In genomic region chr8:85080214-85080531, GRCm38 (mm10) we compare ENCODE assay signal across 9 mouse cellular contexts. TPM values are rescaled to one million over a fixed set of nuclear protein-coding genes. Genes with fewer than 3 reads are reported as not detected.
DNase-seq lines count a peak whose midpoint lies in the region; ATAC-seq and TF ChIP-seq lines count a peak whose summit lies in the region.
"Had no signal": no experiment of that assay in that cellular context is flagged by ENCODE, and none has a peak within 500 bp of the region (broad histone marks: within the 10 kb centered on the region; RNA-seq: fewer than 3 reads in every experiment).

No protein-coding gene starts in this region.

- TF ChIP-seq RAD21 in CH12.LX (IDR thresholded peaks at IDR 0.05; ENCODE audit: low read depth, low read length): no peak

- TF ChIP-seq EP300 in heart, adult 2 months (IDR thresholded peaks at IDR 0.05; ENCODE audit: insufficient read depth, low read depth, low read length): no peak
- TF ChIP-seq EP300 in CH12.LX (IDR thresholded peaks at IDR 0.05; ENCODE audit: low read length): no peak

- peak overlapping the region; percentile 99 for H3K4me3 ChIP-seq in heart, adult 2 months
- H3K4me3 ChIP-seq in CH12.LX (replicated peaks in 1 of 3; ENCODE audit: low read depth in 2 of 3, low read length in 2 of 3, poor library complexity in 1 of 3): peak overlapping the region; percentile 86 to 96 (median 94)
- peak overlapping the region; percentile 61 for H3K4me3 ChIP-seq in forebrain, embryonic 11.5 days (ENCODE audit: low read depth, low read length)
- peak overlapping the region; percentile 76 for H3K4me3 ChIP-seq in limb, embryonic 15.5 days

- TF ChIP-seq CTCF in heart, adult 2 months (IDR thresholded peaks at IDR 0.05): no peak
- no peak for TF ChIP-seq CTCF in CH12.LX (conservative IDR thresholded peaks at IDR 0.05 in 1 of 2, IDR thresholded peaks at IDR 0.05 in 1 of 2; ENCODE audit: low read depth in 2 of 2, low read length in 2 of 2)

- H3K27ac ChIP-seq in heart, adult 2 months: peak overlapping the region; percentile 81
- H3K27ac ChIP-seq in CH12.LX (ENCODE audit: insufficient read depth, low read depth): no peak overlapping the region
- H3K27ac ChIP-seq in forebrain, embryonic 11.5 days (ENCODE audit: low read depth, low read length): no peak overlapping the region
- H3K27ac ChIP-seq in limb, embryonic 15.5 days: peak overlapping the region; percentile 90

- H3K9ac ChIP-seq in heart, adult 2 months (ENCODE audit: low read depth, low read length): peak overlapping the region; percentile 94
- peak overlapping the region; percentile 85 for H3K9ac ChIP-seq in CH12.LX (ENCODE audit: insufficient read depth, low read depth)
- peak overlapping the region; percentile 86 for H3K9ac ChIP-seq in forebrain, embryonic 11.5 days (ENCODE audit: low read length)
- H3K9ac ChIP-seq in limb, embryonic 15.5 days: peak overlapping the region; percentile 83

- WGBS in heart, adult 2 months: under 1% methylated on average over 25 of the region's 25 CpGs
- WGBS in forebrain, embryonic 11.5 days: 2% methylated on average over 25 of the region's 25 CpGs
- 1% methylated on average over 25 of the region's 25 CpGs for WGBS in limb, embryonic 15.5 days

- no peaks in the 10 kb centered on the region for H3K9me3 ChIP-seq in CH12.LX (replicated peaks; ENCODE audit: low read length)
- no peaks in the 10 kb centered on the region for H3K9me3 ChIP-seq in forebrain, embryonic 11.5 days (ENCODE audit: control insufficient read depth, low read length)
- H3K9me3 ChIP-seq in limb, embryonic 15.5 days: no peaks in the 10 kb centered on the region

- in situ Hi-C loops in CH12.LX (cut with MboI; ENCODE audit: low pct_ligation_motif_present, low pct_unique_long_range_greater_than_20kb, low sequenced_read_pairs): no loop called here

- intact Hi-C loops in heart, adult 2 months (cut with DNase I): loop anchor here (5.0 kb wide), 3 partner anchors 37 to 423 kb away; partner anchors contain the start of genes Orc6 and Vps35

- peaks cover 11% of the 10 kb centered on the region for H3K4me1 ChIP-seq in heart, adult 2 months (ENCODE audit: control insufficient read depth, insufficient read depth, low read length)
- H3K4me1 ChIP-seq in CH12.LX (ENCODE audit: control insufficient read depth in 1 of 2, insufficient read depth in 2 of 2): peaks cover 7 to 41% of the 10 kb centered on the region in 2 experiments; a peak in 3 of 4 replicates
- H3K4me1 ChIP-seq in forebrain, embryonic 11.5 days (replicated peaks; ENCODE audit: control insufficient read depth, insufficient read depth, low read length): peaks cover 4% of the 10 kb centered on the region; the same call in 1 of the 2 replicates
- H3K4me1 ChIP-seq in limb, embryonic 15.5 days: peaks cover 38% of the 10 kb centered on the region

- no peaks in the 10 kb centered on the region for H3K27me3 ChIP-seq in heart, adult 2 months (ENCODE audit: control insufficient read depth, insufficient read depth, low read length)
- H3K27me3 ChIP-seq in CH12.LX (replicated peaks): no peaks in the 10 kb centered on the region
- H3K27me3 ChIP-seq in forebrain, embryonic 11.5 days (ENCODE audit: control insufficient read depth, insufficient read depth, low read length): no peaks in the 10 kb centered on the region
- H3K27me3 ChIP-seq in limb, embryonic 15.5 days: no peaks in the 10 kb centered on the region

- dilution Hi-C loops in CH12.LX (cut with MboI; ENCODE audit: extremely low pct_ligation_motif_present, extremely low pct_unique_long_range_greater_than_20kb, low sequenced_read_pairs): no loop called here

- no peak for TF ChIP-seq POLR2A in heart, adult 2 months (IDR thresholded peaks at IDR 0.05; ENCODE audit: insufficient read depth, low read depth, low read length)
- 0 out of 2 replicates have a peak, but pooled peaks have one; percentile 25 for TF ChIP-seq POLR2A in CH12.LX (IDR thresholded peaks at IDR 0.05; ENCODE audit: low read depth, low read length)

- ATAC-seq in forebrain, embryonic 11.5 days (replicated peaks; ENCODE audit: low FRiP score): no peak
- no peak for ATAC-seq in limb, embryonic 15.5 days (ENCODE audit: insufficient number of reproducible peaks, low FRiP score, low TSS enrichment, low read depth)
- ATAC-seq in megakaryocyte progenitor cell, adult 5-6 weeks (replicated peaks; ENCODE audit: poor library complexity): no peak

- H3K4me2 ChIP-seq in CH12.LX (ENCODE audit: insufficient read depth, low read depth, poor library complexity, severe bottlenecking): peak overlapping the region; percentile 40
- peak overlapping the region; percentile 76 for H3K4me2 ChIP-seq in forebrain, embryonic 11.5 days (ENCODE audit: low read depth, low read length, severe bottlenecking)
- peak overlapping the region; percentile 93 for H3K4me2 ChIP-seq in limb, embryonic 15.5 days

- no peaks in the 10 kb centered on the region for H3K36me3 ChIP-seq in heart, adult 2 months (ENCODE audit: control insufficient read depth, insufficient read depth, low read length)
- H3K36me3 ChIP-seq in CH12.LX (replicated peaks in 1 of 2; ENCODE audit: control insufficient read depth in 1 of 2, insufficient read depth in 1 of 2, low read length in 1 of 2): peaks cover 27 to 46% of the 10 kb centered on the region in 2 experiments
- no peaks in the 10 kb centered on the region for H3K36me3 ChIP-seq in forebrain, embryonic 11.5 days (ENCODE audit: control insufficient read depth, insufficient read depth, low read length)
- peaks cover 26% of the 10 kb centered on the region for H3K36me3 ChIP-seq in limb, embryonic 15.5 days

- peaks cover 3% of the 10 kb centered on the region; the same call in 1 of the 2 replicates for H3K79me2 ChIP-seq in heart, adult 2 months (replicated peaks; ENCODE audit: control insufficient read depth, insufficient read depth, low read length)
- peaks cover 16% of the 10 kb centered on the region for H3K79me2 ChIP-seq in CH12.LX (replicated peaks; ENCODE audit: control insufficient read depth, extremely low read depth, insufficient read depth, poor library complexity, severe bottlenecking)

- DNase-seq in heart, adult 2 months: peak in 1 of 2 experiments; percentile 70
- no peak for DNase-seq in heart, adult 9 months (ENCODE audit: low spot score in 2 of 2)
- DNase-seq in CH12.LX (ENCODE audit: extremely low read depth): no peak
- DNase-seq in forebrain, embryonic 11.5 days (ENCODE audit: low spot score): no peak
- DNase-seq in urinary bladder, postnatal 36 days (ENCODE audit: low spot score in 2 of 2): no peak
- DNase-seq in spleen, postnatal 36 days (ENCODE audit: low spot score in 2 of 2): no peak

TF ChIP-seq in CH12.LX, 34 proteins besides CTCF, POLR2A, EP300 and RAD21 (continues in another document):
- TF ChIP-seq POLR2AphosphoS2 (IDR thresholded peaks at IDR 0.05; ENCODE audit: low read depth, low read length): peak; percentile 59; the same call in 1 of the 2 replicates
- no peak for TF ChIP-seq MYC (IDR thresholded peaks at IDR 0.05; ENCODE audit: low read depth, low read length)

RNA-seq across cellular contexts. Expression of gene Wdr83os, which starts 0.4 kb away (rescaled TPM):
- 10 to 100 TPM; 39.0 to 41.4 TPM for total RNA-seq in heart, adult 2 months (2021)
- polyA plus RNA-seq in heart, adult 2 months (2012; rRNA removed): 99.3 and 108 TPM in 2 replicates
- total RNA-seq in CH12.LX (2012; rRNA removed): 34.3 and 40.9 TPM in 2 replicates
- 38.5 and 43.5 TPM in 2 replicates for total RNA-seq in CH12.LX (2014; rRNA removed)
- polyA plus RNA-seq in CH12.LX (2012; ENCODE audit: insufficient read length, low read depth): 98.3 and 103 TPM in 2 replicates
- polyA plus RNA-seq in forebrain, embryonic 11.5 days (2014; fragmentation: Nextera tagmentation; extraction: Ambion mirVana): 123 and 125 TPM in 2 replicates
- polyA plus RNA-seq in limb, embryonic 15.5 days (2015; fragmentation: Nextera tagmentation; extraction: Ambion mirVana): 106 and 111 TPM in 2 replicates
- total RNA-seq in megakaryocyte progenitor cell, adult 5-6 weeks (2015): 159 and 193 TPM in 2 replicates
- total RNA-seq in megakaryocyte progenitor cell, adult 5-6 weeks (2017): 40.3 and 41.4 TPM in 2 replicates

RNA-seq across cellular contexts. Expression of gene Wdr83, which starts 0.9 kb away (rescaled TPM):
- total RNA-seq in heart, adult 2 months (2021): 10 to 100 TPM; 29.4 to 30.2 TPM
- polyA plus RNA-seq in heart, adult 2 months (2012; rRNA removed): 39.2 and 44.2 TPM in 2 replicates
- total RNA-seq in CH12.LX (2012; rRNA removed): 24.6 and 25.8 TPM in 2 replicates
- 4.8 and 5.5 TPM in 2 replicates for total RNA-seq in CH12.LX (2014; rRNA removed)
- polyA plus RNA-seq in CH12.LX (2012; ENCODE audit: insufficient read length, low read depth): 34.4 and 35.6 TPM in 2 replicates
- polyA plus RNA-seq in forebrain, embryonic 11.5 days (2014; fragmentation: Nextera tagmentation; extraction: Ambion mirVana): 47.3 and 57.4 TPM in 2 replicates
- 40.5 and 42.4 TPM in 2 replicates for polyA plus RNA-seq in limb, embryonic 15.5 days (2015; fragmentation: Nextera tagmentation; extraction: Ambion mirVana)
- 33.1 and 44.3 TPM in 2 replicates for total RNA-seq in megakaryocyte progenitor cell, adult 5-6 weeks (2015)
- total RNA-seq in megakaryocyte progenitor cell, adult 5-6 weeks (2017): 23.5 and 33.7 TPM in 2 replicates

RNA-seq across cellular contexts. Expression of gene Man2b1, which starts 2.9 kb away (rescaled TPM):
- 10 to 100 TPM; 25.4 to 26.8 TPM for total RNA-seq in heart, adult 2 months (2021)
- polyA plus RNA-seq in heart, adult 2 months (2012; rRNA removed): 37.3 and 42.3 TPM in 2 replicates
- total RNA-seq in CH12.LX (2012; rRNA removed): 45.6 and 47.9 TPM in 2 replicates
- total RNA-seq in CH12.LX (2014; rRNA removed): 29.1 and 29.7 TPM in 2 replicates
- polyA plus RNA-seq in CH12.LX (2012; ENCODE audit: insufficient read length, low read depth): 36.8 and 40.7 TPM in 2 replicates
- 20.9 and 21.0 TPM in 2 replicates for polyA plus RNA-seq in forebrain, embryonic 11.5 days (2014; fragmentation: Nextera tagmentation; extraction: Ambion mirVana)
- polyA plus RNA-seq in limb, embryonic 15.5 days (2015; fragmentation: Nextera tagmentation; extraction: Ambion mirVana): 39.8 and 42.1 TPM in 2 replicates
- 86.9 and 95.2 TPM in 2 replicates for total RNA-seq in megakaryocyte progenitor cell, adult 5-6 weeks (2015)
- total RNA-seq in megakaryocyte progenitor cell, adult 5-6 weeks (2017): 60.2 and 69.6 TPM in 2 replicates

RNA-seq across cellular contexts. Expression of gene Dhps, which starts 8.6 kb away (rescaled TPM):
- 10 to 100 TPM; 26.1 to 29.4 TPM for total RNA-seq in heart, adult 2 months (2021)
- 31.5 and 33.2 TPM in 2 replicates for polyA plus RNA-seq in heart, adult 2 months (2012; rRNA removed)
- 44.7 and 66.4 TPM in 2 replicates for total RNA-seq in CH12.LX (2012; rRNA removed)
- 60.1 and 64.6 TPM in 2 replicates for total RNA-seq in CH12.LX (2014; rRNA removed)
- 77.3 and 88.5 TPM in 2 replicates for polyA plus RNA-seq in CH12.LX (2012; ENCODE audit: insufficient read length, low read depth)
- 63.5 and 68.5 TPM in 2 replicates for polyA plus RNA-seq in forebrain, embryonic 11.5 days (2014; fragmentation: Nextera tagmentation; extraction: Ambion mirVana)
- polyA plus RNA-seq in limb, embryonic 15.5 days (2015; fragmentation: Nextera tagmentation; extraction: Ambion mirVana): 41.5 and 48.9 TPM in 2 replicates
- 60.4 and 69.7 TPM in 2 replicates for total RNA-seq in megakaryocyte progenitor cell, adult 5-6 weeks (2015)
- 24.6 and 24.7 TPM in 2 replicates for total RNA-seq in megakaryocyte progenitor cell, adult 5-6 weeks (2017)

RNA-seq across cellular contexts. Expression of gene Gm5741, which starts 12.4 kb away (rescaled TPM):
- not detected for total RNA-seq in heart, adult 2 months (2021)
- not detected in 2 replicates for polyA plus RNA-seq in heart, adult 2 months (2012; rRNA removed)
- total RNA-seq in CH12.LX (2012; rRNA removed): not detected in 2 replicates
- total RNA-seq in CH12.LX (2014; rRNA removed): not detected in 2 replicates
- 1.0 TPM in 1 of 2 replicates, not detected in the other for polyA plus RNA-seq in CH12.LX (2012; ENCODE audit: insufficient read length, low read depth)
- polyA plus RNA-seq in forebrain, embryonic 11.5 days (2014; fragmentation: Nextera tagmentation; extraction: Ambion mirVana): not detected in 2 replicates
- polyA plus RNA-seq in limb, embryonic 15.5 days (2015; fragmentation: Nextera tagmentation; extraction: Ambion mirVana): not detected in 2 replicates
- total RNA-seq in megakaryocyte progenitor cell, adult 5-6 weeks (2015): not detected in 2 replicates
- total RNA-seq in megakaryocyte progenitor cell, adult 5-6 weeks (2017): not detected in 2 replicates
- total RNA-seq: gastrocnemius, postnatal 4 days had no signal

Comparison
In these comparisons a context has a peak if more than half of its experiments do, and no peak if none do; other contexts are left out.
1. H3K27ac ChIP-seq: peak in heart, adult 2 months (single experiment) and limb, embryonic 15.5 days (single experiment); none in CH12.LX (single experiment) and forebrain, embryonic 11.5 days (single experiment).
2. H3K4me2 ChIP-seq: peak in every context shown above with its lines; median percentile 93 in limb, embryonic 15.5 days; 76 in forebrain, embryonic 11.5 days; 40 in CH12.LX.
3. Peak in every context shown above with its lines, with median percentiles within 50 percentile points of each other: H3K4me3 ChIP-seq and H3K9ac ChIP-seq.